Mouse (Mus musculus) adipocyte (in vitro differentiated cells): ENCODE data around the gene Olfr556.
"Not testable (repeated sequence)": the region's sequence is repeated elsewhere in the genome, so short reads cannot be mapped to it uniquely, and the experiment has no call there.

Experiments
- DNase-seq: peaks from one replicate; pipeline ENCODE4 v3.0.0-alpha.2; 2016; ENCODE audit warnings: low spot score

Olfr556 gene

GRCm38 (mm10) chr7:102664599-102664998 lies at the start of gene Olfr556:
Olfr556 (plus strand) TSS chr7:102664899.
- DNase-seq = no peak

GRCm38 (mm10) chr7:102618118-102618517 lies 46.6 kb upstream of the Olfr556 start, which contains the start of gene Olfr553:
Olfr553 (minus strand) TSS chr7:102618218.
- DNase-seq = no peak

GRCm38 (mm10) chr7:102619608-102620007 lies 45.1 kb upstream of the Olfr556 start:
- DNase-seq = no peak

GRCm38 (mm10) chr7:102620368-102620767 lies 44.3 kb upstream of the Olfr556 start:
- DNase-seq = not testable (repeated sequence)

- peak; percentile 45 for DNase-seq
These were observed 28.0 kb upstream of the Olfr556 start for GRCm38 (mm10) chr7:102636665-102637064.

GRCm38 (mm10) chr7:102638132-102638531 lies 26.6 kb upstream of the Olfr556 start, which contains the start of gene Olfr554:
Olfr554 (plus strand) TSS chr7:102638432.
- DNase-seq = no peak

GRCm38 (mm10) chr7:102644945-102645344 lies 19.8 kb upstream of the Olfr556 start:
- DNase-seq = not testable (repeated sequence)

- no peak for DNase-seq
These were observed 6.2 kb upstream of the Olfr556 start, which contains the start of gene Olfr555 for GRCm38 (mm10) chr7:102658523-102658922. Olfr555 (plus strand) TSS chr7:102658823.

GRCm38 (mm10) chr7:102665378-102665777 lies 679 bp downstream of the Olfr556 start:
- peak; percentile 42 for DNase-seq

GRCm38 (mm10) chr7:102676225-102676624 lies 11.5 kb downstream of the Olfr556 start:
- DNase-seq = no peak

GRCm38 (mm10) chr7:102681916-102682315 lies 17.2 kb downstream of the Olfr556 start:
- peak; percentile 54 for DNase-seq

- peak; percentile 70 for DNase-seq
These were observed 22.3 kb downstream of the Olfr556 start, which contains the start of gene Trim68 for GRCm38 (mm10) chr7:102686944-102687501. Trim68 (minus strand) TSS chr7:102687327.

- DNase-seq = peak; percentile 64
These were observed 30.8 kb downstream of the Olfr556 start, which contains the start of gene Olfr557 for GRCm38 (mm10) chr7:102695358-102696125. Olfr557 (plus strand) TSS chr7:102695910.

GRCm38 (mm10) chr7:102698461-102698860 lies 33.8 kb downstream of the Olfr556 start:
- DNase-seq = no peak

- no peak for DNase-seq
These were observed 37.2 kb downstream of the Olfr556 start, which contains the start of gene Olfr558 for GRCm38 (mm10) chr7:102701915-102702314. Olfr558 (plus strand) TSS chr7:102702215.

- no peak for DNase-seq
These were observed 54.3 kb downstream of the Olfr556 start, which contains the start of gene Olfr33 for GRCm38 (mm10) chr7:102718970-102719369. Olfr33 (minus strand) TSS chr7:102719070.
